Mouse (Mus musculus) liver, embryonic 12.5 days (tissue): Measurements from ENCODE around the gene Vars. TPM values are rescaled to one million over a fixed set of nuclear protein-coding genes. Genes with fewer than 3 reads are reported as not detected.
"Not testable (repeated sequence)": the region's sequence is repeated elsewhere in the genome, so short reads cannot be mapped to it uniquely, and the experiment has no call there.

Experiments
- ATAC-seq: fragments of 200-750 bp; cut with Nextera tagmentation; 2 replicates; pipeline ENCODE4 v1.8.0; 2017; ENCODE audit warnings: moderate number of reproducible peaks, mild to moderate bottlenecking, moderate library complexity
- H3K27ac ChIP-seq: fragments of 300-500 bp; sonication (generic); 2 replicates; pipeline ENCODE4 v1.5.1; 2016; ENCODE audit warnings: mild to moderate bottlenecking
- H3K27me3 ChIP-seq: fragments of 300-500 bp; sonication (generic); replicated peaks from 2 replicates; pipeline ENCODE4 v1.6.1; 2016; ENCODE audit warnings: mild to moderate bottlenecking, moderate library complexity
- H3K36me3 ChIP-seq: fragments of 300-500 bp; sonication (generic); 2 replicates; pipeline ENCODE4 v1.6.1; 2016; ENCODE audit warnings: mild to moderate bottlenecking, moderate library complexity
- H3K4me1 ChIP-seq: fragments of 300-500 bp; sonication (generic); 2 replicates; pipeline ENCODE4 v1.6.1; 2016
- H3K4me2 ChIP-seq: fragments of 300-500 bp; sonication (generic); 2 replicates; pipeline ENCODE4 v1.6.1; 2016; ENCODE audit warnings: mild to moderate bottlenecking, moderate library complexity
- H3K4me3 ChIP-seq: fragments of 300-500 bp; sonication (generic); 2 replicates; pipeline ENCODE4 v1.5.1; 2016; ENCODE audit warnings: mild to moderate bottlenecking, moderate library complexity
- H3K9ac ChIP-seq: fragments of 300-500 bp; sonication (generic); 2 replicates; pipeline ENCODE4 v1.6.1; 2016; ENCODE audit warnings: mild to moderate bottlenecking, moderate library complexity
- H3K9me3 ChIP-seq: fragments of 300-500 bp; sonication (generic); replicated peaks from 2 replicates; pipeline ENCODE4 v1.6.1; 2016; ENCODE audit warnings: mild to moderate bottlenecking, moderate library complexity
- WGBS: fragments of 180-500 bp; shearing (Covaris S2); methylation state at CpG from one replicate; pipeline ENCODE4 v1.1.7; 2016; ENCODE audit not compliant: insufficient replicate concordance; 5-methylcytosine and 5-hydroxymethylcytosine counted together
- polyA plus RNA-seq: library from polyadenylated mRNA; unstranded; fragments of >200 nt; fragmentation: Nextera tagmentation; extraction: Ambion mirVana; gene quantifications from 2 replicates; pipeline ENCODE4 v1.2.1, GENCODE M21; 2016

Vars gene
- polyA plus RNA-seq, 1 experiment from 2014 or later: 211 TPM

- Histone ChIP-seq H3K4me3 (peak within 1 kb of the TSS; percentile 63), H3K9ac (peak within 1 kb of the TSS; percentile 75), H3K4me1 (peaks cover 12% of the 10 kb centered on the region), H3K27ac (peak within 1 kb of the TSS; percentile 85), H3K27me3 (peaks cover 76% of the 10 kb centered on the region), H3K4me2 (peak within 1 kb of the TSS; percentile 87)
- peak; percentile 90 for ATAC-seq
- not testable (repeated sequence) for H3K9me3 ChIP-seq, H3K36me3 ChIP-seq
- WGBS: under 1% methylated on average over 32 of the region's 32 CpGs
Measured at GRCm38 (mm10) chr17:34959130-34959778, 41.5 kb upstream of the Vars start, which contains the start of gene Hspa1b. TSS of gene Hspa1b (minus strand) at chr17:34959238.

- peaks cover 77% of the 10 kb centered on the region for H3K27me3 ChIP-seq
- WGBS: 5% methylated on average over 12 of the region's 12 CpGs
Measured at GRCm38 (mm10) chr17:34959881-34960515, 40.8 kb upstream of the Vars start.

GRCm38 (mm10) chr17:34960702-34961493, 39.9 kb upstream of the Vars start:
- Histone ChIP-seq H3K4me1 (peaks cover 12% of the 10 kb centered on the region), H3K27me3 (peaks cover 77% of the 10 kb centered on the region), H3K36me3 (no peaks in the 10 kb centered on the region), H3K27ac (no peak overlapping the region), H3K9ac (no peak overlapping the region), H3K4me3 (no peak overlapping the region), H3K9me3 (no peaks in the 10 kb centered on the region), H3K4me2 (no peak overlapping the region)
- no peak for ATAC-seq

More at GRCm38 (mm10) chr17:34959881-34960515, 40.8 kb upstream of the Vars start:
- peak; percentile 53 for ATAC-seq
- Histone ChIP-seq H3K4me1 (peaks cover 12% of the 10 kb centered on the region), H3K9ac (peak overlapping the region; percentile 75), H3K4me2 (peak overlapping the region; percentile 87), H3K4me3 (peak overlapping the region; percentile 63), H3K36me3 (no peaks in the 10 kb centered on the region), H3K9me3 (no peaks in the 10 kb centered on the region), H3K27ac (peak overlapping the region; percentile 85)

GRCm38 (mm10) chr17:34962125-34962524, 38.7 kb upstream of the Vars start:
- peaks cover 80% of the 10 kb centered on the region for H3K27me3 ChIP-seq

GRCm38 (mm10) chr17:34962841-34963240, 37.9 kb upstream of the Vars start:
- Histone ChIP-seq H3K27ac (no peak overlapping the region), H3K4me1 (peaks cover 12% of the 10 kb centered on the region), H3K4me2 (no peak overlapping the region), H3K36me3 (no peaks in the 10 kb centered on the region), H3K9me3 (no peaks in the 10 kb centered on the region), H3K27me3 (peaks cover 82% of the 10 kb centered on the region), H3K9ac (no peak overlapping the region), H3K4me3 (no peak overlapping the region)
- WGBS: 48% methylated on average over 1 of the region's 1 CpGs
- ATAC-seq: no peak

More at GRCm38 (mm10) chr17:34962125-34962524, 38.7 kb upstream of the Vars start:
- no peak for ATAC-seq
- H3K4me1 ChIP-seq: peaks cover 12% of the 10 kb centered on the region
- H3K4me2 ChIP-seq: no peak overlapping the region
- 27% methylated on average over 3 of the region's 3 CpGs for WGBS
- no peaks in the 10 kb centered on the region for H3K36me3 ChIP-seq
- no peak overlapping the region for H3K4me3 ChIP-seq
- H3K27ac ChIP-seq: no peak overlapping the region
- H3K9ac ChIP-seq: no peak overlapping the region
- H3K9me3 ChIP-seq: no peaks in the 10 kb centered on the region

- no peak overlapping the region for H3K9ac ChIP-seq
- H3K9me3 ChIP-seq: no peaks in the 10 kb centered on the region
- no peak for ATAC-seq
- H3K27ac ChIP-seq: no peak overlapping the region
- 35% methylated on average over 1 of the region's 1 CpGs for WGBS
- H3K4me3 ChIP-seq: no peak overlapping the region
- H3K36me3 ChIP-seq: no peaks in the 10 kb centered on the region
- peaks cover 92% of the 10 kb centered on the region for H3K27me3 ChIP-seq
- H3K4me2 ChIP-seq: no peak overlapping the region
- H3K4me1 ChIP-seq: peaks cover 8% of the 10 kb centered on the region
Measured at GRCm38 (mm10) chr17:34964640-34965049, 36.1 kb upstream of the Vars start.

- Histone ChIP-seq H3K9ac (no peak overlapping the region; the same call in 1 of the 2 replicates), H3K4me1 (no peaks in the 10 kb centered on the region), H3K27me3 (peaks cover 94% of the 10 kb centered on the region), H3K4me3 (no peak overlapping the region), H3K36me3 (no peaks in the 10 kb centered on the region), H3K27ac (no peak overlapping the region), H3K4me2 (no peak overlapping the region), H3K9me3 (no peaks in the 10 kb centered on the region)
- ATAC-seq: no peak
- 33% methylated on average over 5 of the region's 5 CpGs for WGBS
Measured at GRCm38 (mm10) chr17:34965627-34966026, 35.2 kb upstream of the Vars start.

GRCm38 (mm10) chr17:34969822-34970221, 31.0 kb upstream of the Vars start, which contains the start of gene Gm20481:
TSS of gene Gm20481 (plus strand) at chr17:34969912.
- peaks cover 89% of the 10 kb centered on the region for H3K27me3 ChIP-seq
- 49% methylated on average over 7 of the region's 11 CpGs for WGBS
- H3K4me2 ChIP-seq, H3K4me3 ChIP-seq, ATAC-seq, H3K36me3 ChIP-seq, H3K9me3 ChIP-seq, H3K4me1 ChIP-seq, H3K9ac ChIP-seq, H3K27ac ChIP-seq: not testable (repeated sequence)

- H3K27ac ChIP-seq, H3K9ac ChIP-seq, H3K4me1 ChIP-seq, H3K4me3 ChIP-seq, ATAC-seq, H3K36me3 ChIP-seq, H3K4me2 ChIP-seq, H3K9me3 ChIP-seq: not testable (repeated sequence)
- H3K27me3 ChIP-seq: peaks cover 79% of the 10 kb centered on the region
- 26% methylated on average over 17 of the region's 37 CpGs for WGBS
Measured at GRCm38 (mm10) chr17:34970850-34971249, 29.9 kb upstream of the Vars start.

GRCm38 (mm10) chr17:34971694-34972068, 29.1 kb upstream of the Vars start:
- H3K36me3 ChIP-seq, H3K9ac ChIP-seq, H3K27ac ChIP-seq, H3K9me3 ChIP-seq, H3K4me1 ChIP-seq: not testable (repeated sequence)
- Histone ChIP-seq H3K4me3 (peak overlapping the region; percentile 44), H3K4me2 (peak overlapping the region; percentile 69), H3K27me3 (peaks cover 71% of the 10 kb centered on the region)
- WGBS: 4% methylated on average over 30 of the region's 43 CpGs
- peak; percentile 39 for ATAC-seq

- WGBS: under 1% methylated on average over 32 of the region's 33 CpGs
- H3K36me3 ChIP-seq, H3K4me1 ChIP-seq, H3K27ac ChIP-seq, H3K9me3 ChIP-seq: not testable (repeated sequence)
- Histone ChIP-seq H3K4me2 (peak within 1 kb of the TSS; percentile 69), H3K27me3 (peaks cover 66% of the 10 kb centered on the region), H3K9ac (peak within 1 kb of the TSS; percentile 45), H3K4me3 (peak within 1 kb of the TSS; percentile 44)
- ATAC-seq: peak; percentile 89
Measured at GRCm38 (mm10) chr17:34972069-34972749, 28.6 kb upstream of the Vars start, which contains the start of the genes Hspa1a and Hspa1l. TSS of gene Hspa1a (minus strand) at chr17:34972156. TSS of gene Hspa1l (plus strand) at chr17:34972703.
